Mouse (Mus musculus): ENCODE measurements around the gene Izumo4. TPM values are rescaled to one million over a fixed set of nuclear protein-coding genes. Genes with fewer than 3 reads are reported as not detected.

The Izumo4 gene
- total RNA-seq, 1 experiment from 2014 or later = 46.6 TPM

GRCm38 (mm10) chr10:80752079-80752625, 50.2 kb downstream of the Izumo4 start:
- peak; percentile 17; the same call in 1 of the 2 replicates for ATAC-seq (ENCODE audit: extremely low read depth, insufficient number of reproducible peaks, low FRiP score, poor library complexity, severe bottlenecking)

DNA sequence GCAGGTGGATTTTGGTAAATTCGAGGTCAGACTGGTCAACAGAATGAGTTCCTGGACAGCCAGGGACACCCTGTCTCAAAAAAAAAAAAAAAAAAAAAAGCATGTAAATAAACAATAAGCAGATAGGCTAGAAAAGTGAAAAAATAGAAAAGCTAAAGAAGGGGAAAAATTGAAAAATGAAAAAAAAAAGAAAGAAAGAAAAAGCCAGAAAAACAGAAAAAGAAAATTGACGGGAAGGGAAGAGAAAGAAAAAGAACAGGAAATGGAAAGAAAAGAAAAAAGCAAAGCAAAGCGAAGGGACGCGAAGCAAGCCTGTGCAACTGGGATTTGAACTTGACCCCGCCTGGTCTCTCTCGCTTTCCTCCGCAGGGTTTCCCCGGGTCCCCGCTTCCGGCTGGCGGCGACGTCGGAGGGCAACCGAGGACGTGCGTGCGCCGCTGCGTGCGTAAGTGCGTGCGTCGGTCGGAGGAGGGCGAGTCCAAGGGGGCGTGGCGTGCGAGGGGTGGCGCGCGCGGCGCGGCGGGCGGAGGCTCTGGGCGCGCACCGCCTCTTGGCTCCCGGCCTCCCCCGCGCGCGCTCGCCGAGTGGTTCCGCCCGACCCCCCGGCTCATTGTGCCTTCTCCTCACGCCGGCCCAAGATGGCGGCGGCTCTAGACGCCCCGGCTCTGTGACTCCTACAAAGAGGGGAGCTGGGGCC, 52.8 kb downstream of the Izumo4 start, which contains the start of gene Dot1l:
TSS of gene Dot1l (plus strand) at position 613 of the 697 bp plus-strand sequence.
- peak; percentile 79 for ATAC-seq (ENCODE audit: extremely low read depth, insufficient number of reproducible peaks, low FRiP score, poor library complexity, severe bottlenecking)

Other genes starting within 250 kb of the Izumo4 start
- gene Onecut3, start 207.3 kb upstream of the Izumo4 start, total RNA-seq (2017) = not detected in 2 replicates
- gene Atp8b3, start 163.1 kb upstream of the Izumo4 start, total RNA-seq (2017) = 0.12 and 0.23 TPM in 2 replicates
- gene Rexo1, start 140.6 kb upstream of the Izumo4 start, total RNA-seq (2017) = 29.3 and 35.4 TPM in 2 replicates
- 6.5 and 8.0 TPM in 2 replicates for gene Klf16, start 124.9 kb upstream of the Izumo4 start, total RNA-seq (2017)
- 26.4 and 33.0 TPM in 2 replicates for gene Abhd17a, start 111.8 kb upstream of the Izumo4 start, total RNA-seq (2017)
- 11.2 and 13.3 TPM in 2 replicates for gene Scamp4, start 99.3 kb upstream of the Izumo4 start, total RNA-seq (2017)
- gene Adat3, start 99.3 kb upstream of the Izumo4 start, total RNA-seq (2017) = not detected in 2 replicates
- gene Gm49322, start 96.2 kb upstream of the Izumo4 start, total RNA-seq (2017) = 0.74 and 1.3 TPM in 2 replicates
- 216 and 221 TPM in 2 replicates for gene Csnk1g2, start 79.3 kb upstream of the Izumo4 start, total RNA-seq (2017)
- 21.4 and 22.8 TPM in 2 replicates for gene Btbd2, start 45.1 kb upstream of the Izumo4 start, total RNA-seq (2017)
- gene Mknk2, start 24.1 kb upstream of the Izumo4 start, total RNA-seq (2017) = 105 and 113 TPM in 2 replicates
- 171 and 197 TPM in 2 replicates for gene Mob3a, start 207 bp upstream of the Izumo4 start, total RNA-seq (2017)
- gene Ap3d1, start 40.1 kb downstream of the Izumo4 start, total RNA-seq (2017) = 142 and 173 TPM in 2 replicates
- gene Dot1l, start 53.0 kb downstream of the Izumo4 start, total RNA-seq (2017) = 18.0 and 21.4 TPM in 2 replicates
- gene Sf3a2, start 96.0 kb downstream of the Izumo4 start, total RNA-seq (2017) = 15.5 and 20.4 TPM in 2 replicates
- gene Plekhj1, start 96.4 kb downstream of the Izumo4 start, total RNA-seq (2017) = 50.4 and 52.8 TPM in 2 replicates
- gene Amh, start 103.1 kb downstream of the Izumo4 start, total RNA-seq (2017) = 0.81 TPM in 1 of 2 replicates, not detected in the other
- not detected in 2 replicates for gene Jsrp1, start 111.3 kb downstream of the Izumo4 start, total RNA-seq (2017)
- 227 and 271 TPM in 2 replicates for gene Oaz1, start 124.5 kb downstream of the Izumo4 start, total RNA-seq (2017)
- gene Lingo3, start 141.9 kb downstream of the Izumo4 start, total RNA-seq (2017) = not detected in 2 replicates
- 50.7 and 60.8 TPM in 2 replicates for gene Lsm7, start 153.0 kb downstream of the Izumo4 start, total RNA-seq (2017)
- 13.3 and 20.7 TPM in 2 replicates for gene Sppl2b, start 153.1 kb downstream of the Izumo4 start, total RNA-seq (2017)
- not detected in 2 replicates for gene Tmprss9, start 169.7 kb downstream of the Izumo4 start, total RNA-seq (2017)
- 15.1 and 23.1 TPM in 2 replicates for gene Timm13, start 198.8 kb downstream of the Izumo4 start, total RNA-seq (2017)
- 8.0 and 11.8 TPM in 2 replicates for gene Lmnb2, start 216.1 kb downstream of the Izumo4 start, total RNA-seq (2017)
- gene Gadd45b, start 227.9 kb downstream of the Izumo4 start, total RNA-seq (2017) = 59.9 and 63.2 TPM in 2 replicates